In genomic region chr13:6689962-6690361, GRCm38 (mm10) we compare ENCODE assay signal across 8 mouse cellular contexts. TPM values are rescaled to one million over a fixed set of nuclear protein-coding genes. Genes with fewer than 3 reads are reported as not detected.
A peak's percentile ranks its signal among the peaks of the same experiment; 100 is the strongest.
DNase-seq lines count a peak whose midpoint lies in the region; ATAC-seq and TF ChIP-seq lines count a peak whose summit lies in the region.

No protein-coding gene starts in this region.

- no peak overlapping the region for H3K9ac ChIP-seq in midbrain, embryonic 13.5 days (replicated peaks)
- no peak overlapping the region for H3K9ac ChIP-seq in stomach, embryonic 16.5 days (ENCODE audit: low read length)

- peak in 1 of 2 experiments; percentile 43 for DNase-seq in layer of hippocampus, adult 2 months (ENCODE audit: low spot score in 2 of 2)
- no peak for DNase-seq in layer of hippocampus, postnatal 36 days
- peak; percentile 21 for DNase-seq in adipocyte (ENCODE audit: low spot score)
- DNase-seq in embryo, embryonic 10 days (ENCODE audit: low spot score): peak; percentile 41
- peak; percentile 65 for DNase-seq in heart, postnatal 4 days
- peak; percentile 35 for DNase-seq in large intestine, adult 2 months (ENCODE audit: low read depth, low spot score)

- H3K9me3 ChIP-seq in midbrain, embryonic 13.5 days: no peaks in the 10 kb centered on the region
- H3K9me3 ChIP-seq in stomach, embryonic 16.5 days (replicated peaks; ENCODE audit: control insufficient read depth, low read length): no peaks in the 10 kb centered on the region

- peak; percentile 64 for ATAC-seq in midbrain, embryonic 13.5 days
- ATAC-seq in stomach, embryonic 16.5 days (ENCODE audit: insufficient read depth, low FRiP score): peak; percentile 47

- no peaks in the 10 kb centered on the region for H3K36me3 ChIP-seq in midbrain, embryonic 13.5 days
- no peaks in the 10 kb centered on the region for H3K36me3 ChIP-seq in stomach, embryonic 16.5 days (ENCODE audit: control insufficient read depth, insufficient read depth, low read length)

- no peaks in the 10 kb centered on the region for H3K27me3 ChIP-seq in midbrain, embryonic 13.5 days
- no peaks in the 10 kb centered on the region for H3K27me3 ChIP-seq in stomach, embryonic 16.5 days (ENCODE audit: control insufficient read depth, insufficient read depth, low read length)

- WGBS in large intestine, adult 2 months: 62% methylated on average over 4 of the region's 4 CpGs
- WGBS in midbrain, embryonic 13.5 days: 73% methylated on average over 4 of the region's 4 CpGs
- WGBS in stomach, embryonic 16.5 days: 67% methylated on average over 4 of the region's 4 CpGs

- H3K27ac ChIP-seq in layer of hippocampus, adult 2 months: no peak overlapping the region
- no peak overlapping the region for H3K27ac ChIP-seq in midbrain, embryonic 13.5 days
- H3K27ac ChIP-seq in stomach, embryonic 16.5 days (ENCODE audit: low read length): no peak overlapping the region

- no peaks in the 10 kb centered on the region for H3K4me1 ChIP-seq in midbrain, embryonic 13.5 days (replicated peaks)
- no peaks in the 10 kb centered on the region for H3K4me1 ChIP-seq in stomach, embryonic 16.5 days (ENCODE audit: control insufficient read depth, insufficient read depth, low read length)

- no peak overlapping the region for H3K4me3 ChIP-seq in layer of hippocampus, adult 2 months
- no peak overlapping the region for H3K4me3 ChIP-seq in midbrain, embryonic 13.5 days (replicated peaks)
- H3K4me3 ChIP-seq in stomach, embryonic 16.5 days (replicated peaks; ENCODE audit: low read length): no peak overlapping the region

- H3K4me2 ChIP-seq in midbrain, embryonic 13.5 days (replicated peaks): no peak overlapping the region
- H3K4me2 ChIP-seq in stomach, embryonic 16.5 days (ENCODE audit: low read depth, low read length): no peak overlapping the region

- peak; percentile 78 for TF ChIP-seq CTCF in layer of hippocampus, adult 2 months (conservative IDR thresholded peaks at IDR 0.05)

RNA-seq across cellular contexts. Expression of gene Pfkp, which starts 41.4 kb away (rescaled TPM):
- 100 to 1,000 TPM; 210 to 212 TPM for total RNA-seq in layer of hippocampus, adult 2 months (2021)
- total RNA-seq in layer of hippocampus, postnatal 36 days (2021): 100 to 1,000 TPM; 199 to 210 TPM
- 100 to 1,000 TPM in 1 of 2 experiments, 10 to 100 TPM in 1; 96.3 to 107 TPM for total RNA-seq in heart, postnatal 4 days (2021)
- 110 and 245 TPM in 2 replicates for polyA plus RNA-seq in large intestine, adult 2 months (2012; rRNA removed)
- polyA plus RNA-seq in midbrain, embryonic 13.5 days (2015; fragmentation: Nextera tagmentation; extraction: Ambion mirVana): 135 and 141 TPM in 2 replicates
- 58.8 and 61.5 TPM in 2 replicates for polyA plus RNA-seq in stomach, embryonic 16.5 days (2015; fragmentation: Nextera tagmentation; extraction: Ambion mirVana)

Comparison
In these comparisons a context has a peak if more than half of its experiments do, and no peak if none do; other contexts are left out.
1. DNase-seq: peak in adipocyte (single experiment), embryo, embryonic 10 days (single experiment), heart, postnatal 4 days (single experiment) and large intestine, adult 2 months (single experiment); none in layer of hippocampus, postnatal 36 days (0 of 2).